Mouse (Mus musculus): ENCODE data around the gene Pfkfb4. TPM values are rescaled to one million over a fixed set of nuclear protein-coding genes. Genes with fewer than 3 reads are reported as not detected.
A peak's percentile ranks its signal among the peaks of the same experiment; 100 is the strongest.

Gene Pfkfb4
- total and polyA plus RNA-seq, 2 experiments from 2014 or later: 18.6 to 63.1 TPM

- Histone ChIP-seq H3K27ac (no peak overlapping the region), H3K4me3 (ENCODE audit: low read length) (no peak overlapping the region), H3K9me3 (ENCODE audit: low read length) (no peaks in the 10 kb centered on the region), H3K27me3 (ENCODE audit: insufficient read depth, low read length) (no peaks in the 10 kb centered on the region), H3K4me1 (ENCODE audit: insufficient read depth, low read length) (peaks cover 9% of the 10 kb centered on the region), H3K4me2 (ENCODE audit: low read depth, low read length) (no peak overlapping the region), H3K9ac (replicated peaks; ENCODE audit: low read length) (no peak overlapping the region), H3K36me3 (ENCODE audit: insufficient read depth, low read length) (peaks cover 1% of the 10 kb centered on the region; the same call in 1 of the 2 replicates)
- no peak for TF ChIP-seq CTCF (IDR thresholded peaks at IDR 0.05; ENCODE audit: low read depth)
- no peak for DNase-seq (ENCODE audit: low spot score)
- no peak for ATAC-seq
- WGBS: 87% methylated on average over 10 of the region's 10 CpGs
Measured at GRCm38 (mm10) chr9:109051651-109052489, 60.3 kb downstream of the Pfkfb4 start.

- ATAC-seq: no peak
- no peak overlapping the region for H3K4me2 ChIP-seq (ENCODE audit: low read depth, low read length)
- no peak for TF ChIP-seq CTCF (IDR thresholded peaks at IDR 0.05; ENCODE audit: low read depth)
- no peak overlapping the region for H3K9ac ChIP-seq (replicated peaks; ENCODE audit: low read length)
- H3K27ac ChIP-seq: no peak overlapping the region
- peaks cover 9% of the 10 kb centered on the region; the same call in 1 of the 2 replicates for H3K36me3 ChIP-seq (ENCODE audit: insufficient read depth, low read length)
- H3K9me3 ChIP-seq (ENCODE audit: low read length): no peaks in the 10 kb centered on the region
- H3K4me3 ChIP-seq (ENCODE audit: low read length): no peak overlapping the region
- peaks cover 9% of the 10 kb centered on the region for H3K4me1 ChIP-seq (ENCODE audit: insufficient read depth, low read length)
- H3K27me3 ChIP-seq (ENCODE audit: insufficient read depth, low read length): no peaks in the 10 kb centered on the region
- WGBS: 91% methylated on average over 9 of the region's 9 CpGs
- DNase-seq (ENCODE audit: low spot score): no peak
Measured at GRCm38 (mm10) chr9:109052490-109053260, 61.1 kb downstream of the Pfkfb4 start.

- no peak for TF ChIP-seq CTCF (IDR thresholded peaks at IDR 0.05; ENCODE audit: low read depth)
- no peak for ATAC-seq
Measured at GRCm38 (mm10) chr9:109053366-109053765, 61.8 kb downstream of the Pfkfb4 start.

GRCm38 (mm10) chr9:109053851-109054250 lies 62.3 kb downstream of the Pfkfb4 start:
- Histone ChIP-seq H3K4me2 (ENCODE audit: low read depth, low read length) (no peak overlapping the region), H3K9ac (replicated peaks; ENCODE audit: low read length) (no peak overlapping the region), H3K4me1 (ENCODE audit: insufficient read depth, low read length) (peaks cover 13% of the 10 kb centered on the region), H3K27me3 (ENCODE audit: insufficient read depth, low read length) (no peaks in the 10 kb centered on the region), H3K4me3 (ENCODE audit: low read length) (no peak overlapping the region), H3K36me3 (ENCODE audit: insufficient read depth, low read length) (peaks cover 18% of the 10 kb centered on the region; the same call in 1 of the 2 replicates), H3K27ac (no peak overlapping the region), H3K9me3 (ENCODE audit: low read length) (no peaks in the 10 kb centered on the region)
- no peak for DNase-seq (ENCODE audit: low spot score)
- WGBS: 77% methylated on average over 6 of the region's 6 CpGs
- no peak for ATAC-seq
- no peak for TF ChIP-seq CTCF (IDR thresholded peaks at IDR 0.05; ENCODE audit: low read depth)

More at GRCm38 (mm10) chr9:109053366-109053765, 61.8 kb downstream of the Pfkfb4 start:
- WGBS: 82% methylated on average over 3 of the region's 3 CpGs
- Histone ChIP-seq H3K36me3 (ENCODE audit: insufficient read depth, low read length) (peaks cover 15% of the 10 kb centered on the region; the same call in 1 of the 2 replicates), H3K27me3 (ENCODE audit: insufficient read depth, low read length) (no peaks in the 10 kb centered on the region), H3K4me1 (ENCODE audit: insufficient read depth, low read length) (peaks cover 9% of the 10 kb centered on the region), H3K9me3 (ENCODE audit: low read length) (no peaks in the 10 kb centered on the region), H3K27ac (no peak overlapping the region), H3K4me2 (ENCODE audit: low read depth, low read length) (no peak overlapping the region), H3K9ac (replicated peaks; ENCODE audit: low read length) (no peak overlapping the region), H3K4me3 (ENCODE audit: low read length) (no peak overlapping the region)
- no peak for DNase-seq (ENCODE audit: low spot score)

GRCm38 (mm10) chr9:109054712-109055111 lies 63.1 kb downstream of the Pfkfb4 start:
- H3K9ac ChIP-seq (replicated peaks; ENCODE audit: low read length): peak overlapping the region; percentile 15
- H3K27ac ChIP-seq: peak overlapping the region; percentile 76

GRCm38 (mm10) chr9:109055271-109056030 lies 63.9 kb downstream of the Pfkfb4 start:
- WGBS: 87% methylated on average over 12 of the region's 12 CpGs

More at GRCm38 (mm10) chr9:109054712-109055111, 63.1 kb downstream of the Pfkfb4 start:
- H3K36me3 ChIP-seq (ENCODE audit: insufficient read depth, low read length): peaks cover 18% of the 10 kb centered on the region; the same call in 1 of the 2 replicates
- peak overlapping the region; percentile 22 for H3K4me3 ChIP-seq (ENCODE audit: low read length)
- WGBS: 9% methylated on average over 7 of the region's 7 CpGs
- ATAC-seq (peak; percentile 77), DNase-seq (ENCODE audit: low spot score) (peak; percentile 81)
- H3K4me1 ChIP-seq (ENCODE audit: insufficient read depth, low read length): peaks cover 16% of the 10 kb centered on the region
- H3K9me3 ChIP-seq (ENCODE audit: low read length): no peaks in the 10 kb centered on the region
- no peaks in the 10 kb centered on the region for H3K27me3 ChIP-seq (ENCODE audit: insufficient read depth, low read length)
- no peak for TF ChIP-seq CTCF (IDR thresholded peaks at IDR 0.05; ENCODE audit: low read depth)
- peak overlapping the region; percentile 52 for H3K4me2 ChIP-seq (ENCODE audit: low read depth, low read length)

More at GRCm38 (mm10) chr9:109055271-109056030, 63.9 kb downstream of the Pfkfb4 start:
- H3K4me2 ChIP-seq (ENCODE audit: low read depth, low read length): peak overlapping the region; percentile 52
- peaks cover 18% of the 10 kb centered on the region; the same call in 1 of the 2 replicates for H3K36me3 ChIP-seq (ENCODE audit: insufficient read depth, low read length)
- DNase-seq (ENCODE audit: low spot score) (no peak), ATAC-seq (no peak)
- peak overlapping the region; percentile 15 for H3K9ac ChIP-seq (replicated peaks; ENCODE audit: low read length)
- H3K27me3 ChIP-seq (ENCODE audit: insufficient read depth, low read length): no peaks in the 10 kb centered on the region
- peaks cover 16% of the 10 kb centered on the region for H3K4me1 ChIP-seq (ENCODE audit: insufficient read depth, low read length)
- peak overlapping the region; percentile 76 for H3K27ac ChIP-seq
- peak overlapping the region; percentile 22 for H3K4me3 ChIP-seq (ENCODE audit: low read length)
- no peak for TF ChIP-seq CTCF (IDR thresholded peaks at IDR 0.05; ENCODE audit: low read depth)
- H3K9me3 ChIP-seq (ENCODE audit: low read length): no peaks in the 10 kb centered on the region

All from hindbrain, postnatal 0 days (tissue).